Mouse (Mus musculus) kidney, postnatal 0 days (tissue): ENCODE data around the gene Efl1. TPM values are rescaled to one million over a fixed set of nuclear protein-coding genes. Genes with fewer than 3 reads are reported as not detected.

ENCODE experiments used
- ATAC-seq: fragments of 200-750 bp; cut with Nextera tagmentation; replicated peaks from 2 replicates; pipeline ENCODE4 v1.8.0; 2017; ENCODE audit warnings: low read depth, moderate number of reproducible peaks, moderate TSS enrichment, moderate library complexity; ENCODE audit not compliant: low FRiP score
- DNase-seq: peaks from one replicate; pipeline ENCODE4 v3.0.0-alpha.2; 2016; ENCODE audit warnings: low spot score
- H3K27ac ChIP-seq: fragments of 300-500 bp; sonication (generic); 2 replicates; pipeline ENCODE4 v1.5.1; 2014; ENCODE audit warnings: mild to moderate bottlenecking
- H3K27me3 ChIP-seq: fragments of 300-500 bp; sonication (generic); 2 replicates; pipeline ENCODE4 v1.6.1; 2014; ENCODE audit warnings: low read length, mixed read lengths; ENCODE audit not compliant: insufficient read depth
- H3K36me3 ChIP-seq: fragments of 300-500 bp; sonication (generic); 2 replicates; pipeline ENCODE4 v1.6.1; 2014; ENCODE audit warnings: low read length, mixed read lengths; ENCODE audit not compliant: insufficient read depth
- H3K4me1 ChIP-seq: fragments of 300-500 bp; sonication (generic); replicated peaks from 2 replicates; pipeline ENCODE4 v1.6.1; 2014; ENCODE audit warnings: antibody characterized with exemption, low read length, mixed read lengths; ENCODE audit not compliant: insufficient read depth
- H3K4me2 ChIP-seq: fragments of 300-500 bp; sonication (generic); 2 replicates; pipeline ENCODE4 v1.6.1; 2014; ENCODE audit warnings: mild to moderate bottlenecking, low read length, moderate library complexity, mixed read lengths
- H3K4me3 ChIP-seq: fragments of 300-500 bp; sonication (generic); replicated peaks from 2 replicates; pipeline ENCODE4 v1.5.1; 2014; ENCODE audit warnings: low read depth, low read length
- H3K9ac ChIP-seq: fragments of 300-500 bp; sonication (generic); 2 replicates; pipeline ENCODE4 v1.6.1; 2014; ENCODE audit warnings: low read depth, low read length
- H3K9me3 ChIP-seq: fragments of 300-500 bp; sonication (generic); replicated peaks from 2 replicates; pipeline ENCODE4 v1.6.1; 2016; ENCODE audit warnings: low read length, inconsistent platforms, mixed read lengths
- CTCF ChIP-seq: IDR thresholded peaks from 2 replicates; pipeline ENCODE4 v1.5.1; 2016; ENCODE audit warnings: antibody characterized with exemption, low read depth, mild to moderate bottlenecking, moderate library complexity
- WGBS: fragments of 180-500 bp; shearing (Covaris S2); extraction: QIAGEN DNeasy Blood & Tissue Kit; methylation state at CpG from one replicate; pipeline ENCODE4 v1.1.7; 2014; 5-methylcytosine and 5-hydroxymethylcytosine counted together
- polyA plus RNA-seq: library from polyadenylated mRNA; unstranded; fragments of >200 nt; fragmentation: Nextera tagmentation; extraction: Ambion mirVana; gene quantifications from 2 replicates; pipeline ENCODE4 v1.2.1, GENCODE M21; 2015

The Efl1 gene
- polyA plus RNA-seq, 1 experiment from 2014 or later = 15.9 TPM

DNA sequence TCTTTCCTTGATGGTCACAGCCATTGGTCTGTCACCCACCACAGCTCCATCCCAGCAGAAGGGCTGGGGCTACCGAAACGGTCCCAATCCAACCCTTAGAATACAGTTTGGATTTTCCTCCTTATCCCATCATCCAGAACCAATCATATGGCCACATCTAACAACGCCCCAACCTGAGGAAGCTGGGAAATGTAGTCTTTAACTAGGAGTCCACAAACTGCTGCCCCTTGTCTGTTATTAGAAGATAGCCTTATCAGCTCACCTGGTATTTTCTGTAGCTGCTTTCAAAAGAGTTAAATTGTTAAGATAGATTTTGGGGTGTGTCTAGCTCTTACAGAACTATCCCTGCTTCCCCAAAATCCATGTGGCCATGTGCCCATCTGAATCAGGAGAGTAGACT is 126.7 kb downstream of the Efl1 start:
- Histone ChIP-seq H3K36me3 (0 out of 2 replicates have a peak, but pooled peaks cover 4% of the 10 kb centered on the region), H3K9me3 (no peaks in the 10 kb centered on the region), H3K4me1 (no peaks in the 10 kb centered on the region), H3K27ac (no peak overlapping the region), H3K4me3 (no peak overlapping the region), H3K9ac (no peak overlapping the region), H3K27me3 (no peaks in the 10 kb centered on the region), H3K4me2 (no peak overlapping the region)
- no peak for ATAC-seq
- DNase-seq = no peak
- no peak for TF ChIP-seq CTCF
- 94% methylated on average over 3 of the region's 3 CpGs for WGBS

GRCm38 (mm10) chr7:82783071-82783470 is 134.7 kb downstream of the Efl1 start:
- Histone ChIP-seq H3K27me3 (no peaks in the 10 kb centered on the region), H3K4me2 (no peak overlapping the region), H3K9ac (no peak overlapping the region), H3K27ac (no peak overlapping the region), H3K4me1 (no peaks in the 10 kb centered on the region), H3K4me3 (no peak overlapping the region), H3K36me3 (no peaks in the 10 kb centered on the region), H3K9me3 (no peaks in the 10 kb centered on the region)
- ATAC-seq (no peak), DNase-seq (no peak)
- TF ChIP-seq CTCF = no peak
- 47% methylated on average over 2 of the region's 2 CpGs for WGBS

GRCm38 (mm10) chr7:82783693-82784092 is 135.3 kb downstream of the Efl1 start:
- no peaks in the 10 kb centered on the region for H3K27me3 ChIP-seq
- 57% methylated on average over 3 of the region's 6 CpGs for WGBS
- no peaks in the 10 kb centered on the region for H3K4me1 ChIP-seq
- no peaks in the 10 kb centered on the region for H3K36me3 ChIP-seq
- no peak for ATAC-seq
- no peaks in the 10 kb centered on the region for H3K9me3 ChIP-seq
- DNase-seq = no peak
- no peak overlapping the region for H3K4me2 ChIP-seq
- H3K9ac ChIP-seq = no peak overlapping the region
- no peak for TF ChIP-seq CTCF
- no peak overlapping the region for H3K27ac ChIP-seq
- no peak overlapping the region for H3K4me3 ChIP-seq

GRCm38 (mm10) chr7:82785335-82785934 is 137.0 kb downstream of the Efl1 start:
- no peaks in the 10 kb centered on the region for H3K36me3 ChIP-seq
- no peak overlapping the region for H3K9ac ChIP-seq
- ATAC-seq = no peak
- H3K4me1 ChIP-seq = no peaks in the 10 kb centered on the region
- no peak overlapping the region for H3K4me2 ChIP-seq
- no peak overlapping the region for H3K4me3 ChIP-seq
- H3K27me3 ChIP-seq = no peaks in the 10 kb centered on the region
- DNase-seq = no peak
- no peak for TF ChIP-seq CTCF
- 70% methylated on average over 6 of the region's 6 CpGs for WGBS
- H3K9me3 ChIP-seq = no peaks in the 10 kb centered on the region
- H3K27ac ChIP-seq = no peak overlapping the region

DNA sequence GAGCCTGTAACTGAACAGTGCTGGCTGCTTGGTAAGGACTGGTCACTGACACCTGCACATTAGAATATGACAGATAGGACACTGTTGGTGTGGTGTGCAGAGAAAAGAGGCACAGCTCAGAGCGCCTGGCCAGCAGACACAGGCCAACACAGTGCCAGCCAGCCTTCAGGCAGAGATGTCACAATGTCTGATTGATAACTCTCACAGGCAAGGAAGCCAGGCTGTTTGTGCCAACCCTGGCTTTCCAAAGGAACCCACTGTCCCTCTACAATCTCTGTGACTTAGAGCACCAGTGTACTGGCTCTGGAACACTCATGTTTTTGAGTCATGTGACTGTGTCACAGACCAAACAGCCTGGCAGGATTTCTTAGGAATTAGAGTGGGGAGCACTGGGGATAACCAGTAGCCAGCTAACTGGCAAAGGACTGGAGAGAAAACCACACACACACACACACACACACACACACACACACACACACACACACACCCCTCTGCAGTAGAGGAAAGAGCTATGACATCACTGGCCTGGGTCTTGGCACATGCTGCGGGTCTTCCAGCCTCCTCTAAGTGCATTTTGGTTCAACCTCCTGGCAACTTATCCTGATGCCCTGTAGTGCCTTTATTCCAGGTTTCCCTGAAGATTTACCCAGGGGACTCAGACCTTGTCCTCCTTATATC is 137.7 kb downstream of the Efl1 start:
- no peaks in the 10 kb centered on the region for H3K9me3 ChIP-seq
- H3K36me3 ChIP-seq = no peaks in the 10 kb centered on the region
- no peak overlapping the region for H3K27ac ChIP-seq
- WGBS = 82% methylated on average over 2 of the region's 2 CpGs
- no peak overlapping the region for H3K9ac ChIP-seq
- no peak for TF ChIP-seq CTCF
- no peaks in the 10 kb centered on the region for H3K27me3 ChIP-seq
- H3K4me2 ChIP-seq = no peak overlapping the region
- H3K4me1 ChIP-seq = no peaks in the 10 kb centered on the region
- DNase-seq (no peak), ATAC-seq (no peak)
- H3K4me3 ChIP-seq = no peak overlapping the region

- Histone ChIP-seq H3K4me3 (no peak overlapping the region), H3K4me1 (no peaks in the 10 kb centered on the region), H3K4me2 (no peak overlapping the region), H3K36me3 (no peaks in the 10 kb centered on the region), H3K27ac (no peak overlapping the region), H3K9ac (no peak overlapping the region), H3K9me3 (no peaks in the 10 kb centered on the region), H3K27me3 (no peaks in the 10 kb centered on the region)
- WGBS = 31% methylated on average over 2 of the region's 2 CpGs
- no peak for ATAC-seq
- no peak for DNase-seq
- TF ChIP-seq CTCF = no peak
Measured at GRCm38 (mm10) chr7:82792644-82793043, 144.2 kb downstream of the Efl1 start.
